Mouse (Mus musculus) erythroblast, embryonic 14.5 days (primary cell): ENCODE measurements around the gene Arhgef28.

Experiments used
- GATA1 ChIP-seq: IDR thresholded peaks from 2 replicates; pipeline ENCODE4 v1.6.1; 2012; ENCODE audit warnings: low read length, inconsistent platforms, mixed read lengths
- TAL1 ChIP-seq: IDR thresholded peaks from 3 replicates; pipeline ENCODE4 v1.6.1; 2012; ENCODE audit warnings: low read length, inconsistent platforms, mixed read lengths

DNA sequence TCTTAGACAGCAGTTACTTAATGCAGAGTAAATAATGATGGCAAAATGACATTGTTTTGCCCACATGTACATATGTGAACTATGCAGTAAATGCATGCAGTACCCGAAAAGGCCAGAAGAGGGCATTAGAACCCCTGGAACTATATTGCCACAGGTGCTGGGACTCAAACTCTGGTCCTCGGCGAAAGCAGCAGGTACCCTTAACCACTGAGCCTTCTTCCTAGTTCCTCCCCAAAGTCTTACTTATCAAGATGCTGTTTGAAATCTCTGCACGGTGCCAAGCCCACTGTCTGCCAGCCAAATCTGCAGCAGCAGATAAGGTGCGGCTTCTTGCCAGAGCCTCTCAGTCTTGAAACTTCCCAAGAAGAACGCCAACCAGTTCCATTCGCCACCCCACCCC, 181.1 kb downstream of the Arhgef28 start:
- no peak for TF ChIP-seq TAL1
- no peak for TF ChIP-seq GATA1
